Mouse (Mus musculus) stomach, embryonic 14.5 days (tissue): ENCODE data around the gene Zfp628. TPM values are rescaled to one million over a fixed set of nuclear protein-coding genes. Genes with fewer than 3 reads are reported as not detected.
A peak's percentile ranks its signal among the peaks of the same experiment; 100 is the strongest.
"Not testable (repeated sequence)": the region's sequence is repeated elsewhere in the genome, so short reads cannot be mapped to it uniquely, and the experiment has no call there.

Source experiments
- ATAC-seq: fragments of 200-750 bp; cut with Nextera tagmentation; 2 replicates; pipeline ENCODE4 v1.8.0; 2017; ENCODE audit warnings: low read depth, moderate TSS enrichment; ENCODE audit not compliant: insufficient number of reproducible peaks, insufficient read depth, low FRiP score
- H3K27ac ChIP-seq: fragments of 300-500 bp; sonication (generic); 2 replicates; pipeline ENCODE4 v1.5.1; 2014; ENCODE audit warnings: mild to moderate bottlenecking, low read length, moderate library complexity, mixed read lengths
- H3K27me3 ChIP-seq: fragments of 300-500 bp; sonication (generic); 2 replicates; pipeline ENCODE4 v1.6.1; 2014; ENCODE audit warnings: low read length, control low read depth, mixed read lengths; ENCODE audit not compliant: control insufficient read depth, insufficient read depth
- H3K36me3 ChIP-seq: fragments of 300-500 bp; sonication (generic); 2 replicates; pipeline ENCODE4 v1.6.1; 2014; ENCODE audit warnings: mild to moderate bottlenecking, control low read depth, low read length, moderate library complexity, mixed read lengths; ENCODE audit not compliant: control insufficient read depth, insufficient read depth
- H3K4me1 ChIP-seq: fragments of 300-500 bp; sonication (generic); 2 replicates; pipeline ENCODE4 v1.6.1; 2014; ENCODE audit warnings: low read length, control low read depth, mixed read lengths; ENCODE audit not compliant: control insufficient read depth, insufficient read depth
- H3K4me2 ChIP-seq: fragments of 300-500 bp; sonication (generic); replicated peaks from 2 replicates; pipeline ENCODE4 v1.6.1; 2014; ENCODE audit warnings: low read depth, low read length, control low read depth
- H3K4me3 ChIP-seq: fragments of 300-500 bp; sonication (generic); 2 replicates; pipeline ENCODE4 v1.5.1; 2014; ENCODE audit warnings: low read depth, low read length, control low read depth
- H3K9ac ChIP-seq: fragments of 300-500 bp; sonication (generic); replicated peaks from 2 replicates; pipeline ENCODE4 v1.6.1; 2014; ENCODE audit warnings: low read depth, mild to moderate bottlenecking, control low read depth, low read length, moderate library complexity, mixed read lengths
- H3K9me3 ChIP-seq: fragments of 300-500 bp; sonication (generic); 2 replicates; pipeline ENCODE4 v1.6.1; 2016; ENCODE audit warnings: low read depth, low read length, control low read depth; ENCODE audit not compliant: control insufficient read depth
- WGBS: fragments of 180-500 bp; shearing (Covaris S2); extraction: QIAGEN DNeasy Blood & Tissue Kit; methylation state at CpG from one replicate; pipeline ENCODE4 v1.1.7; 2014; 5-methylcytosine and 5-hydroxymethylcytosine counted together
- polyA plus RNA-seq: library from polyadenylated mRNA; unstranded; fragments of >200 nt; fragmentation: Nextera tagmentation; extraction: Ambion mirVana; gene quantifications from 2 replicates; pipeline ENCODE4 v1.2.1, GENCODE M21; 2014

Gene Zfp628
- polyA plus RNA-seq, result 4.3 and 4.5 TPM in 2 replicates

GRCm38 (mm10) chr7:4915007-4915665 lies at the start of gene Zfp628:
Zfp628 (plus strand) TSS chr7:4915217.
- peak within 1 kb of the TSS; percentile 93 for H3K27ac ChIP-seq
- peak within 1 kb of the TSS; percentile 72 for H3K9ac ChIP-seq
- H3K4me2 ChIP-seq, result peak within 1 kb of the TSS; percentile 54
- ATAC-seq, result peak; percentile 89
- H3K9me3 ChIP-seq, result no peaks in the 10 kb centered on the region
- peaks cover 15% of the 10 kb centered on the region; the same call in 1 of the 2 replicates for H3K36me3 ChIP-seq
- peaks cover 8% of the 10 kb centered on the region; the same call in 1 of the 2 replicates for H3K4me1 ChIP-seq
- H3K27me3 ChIP-seq, result no peaks in the 10 kb centered on the region
- peak within 1 kb of the TSS; percentile 56 for H3K4me3 ChIP-seq
- under 1% methylated on average over 54 of the region's 56 CpGs for WGBS

GRCm38 (mm10) chr7:4865579-4866493 lies 49.2 kb upstream of the Zfp628 start:
- Histone ChIP-seq H3K27ac (peak overlapping the region; percentile 57), H3K4me2 (peak overlapping the region; percentile 55), H3K4me1 (0 out of 2 replicates have a peak, but pooled peaks cover 4% of the 10 kb centered on the region), H3K4me3 (peak overlapping the region; percentile 55), H3K9ac (peak overlapping the region; percentile 71), H3K36me3 (no peaks in the 10 kb centered on the region), H3K27me3 (no peaks in the 10 kb centered on the region), H3K9me3 (no peaks in the 10 kb centered on the region)
- 6% methylated on average over 40 of the region's 40 CpGs for WGBS
- ATAC-seq, result peak; percentile 100

- peak overlapping the region; percentile 57; the same call in 1 of the 2 replicates for H3K27ac ChIP-seq
- H3K9me3 ChIP-seq, result no peaks in the 10 kb centered on the region
- H3K27me3 ChIP-seq, result no peaks in the 10 kb centered on the region
- H3K36me3 ChIP-seq, result no peaks in the 10 kb centered on the region
- peak overlapping the region; percentile 71 for H3K9ac ChIP-seq
- no peak for ATAC-seq
- H3K4me3 ChIP-seq, result peak overlapping the region; percentile 55
- 30% methylated on average over 10 of the region's 10 CpGs for WGBS
- H3K4me2 ChIP-seq, result peak overlapping the region; percentile 55
- 0 out of 2 replicates have a peak, but pooled peaks cover 4% of the 10 kb centered on the region for H3K4me1 ChIP-seq
Measured at GRCm38 (mm10) chr7:4866631-4867180, 48.3 kb upstream of the Zfp628 start.

GRCm38 (mm10) chr7:4870133-4870532 lies 44.9 kb upstream of the Zfp628 start, which contains the start of gene Isoc2b:
Isoc2b (minus strand) TSS chr7:4870258.
- H3K4me1 ChIP-seq, result 0 out of 2 replicates have a peak, but pooled peaks cover 4% of the 10 kb centered on the region
- no peaks in the 10 kb centered on the region for H3K27me3 ChIP-seq
- no peak for ATAC-seq
- H3K9ac ChIP-seq, result no peak within 1 kb of the TSS
- no peaks in the 10 kb centered on the region for H3K9me3 ChIP-seq
- H3K4me3 ChIP-seq, result no peak within 1 kb of the TSS
- H3K36me3 ChIP-seq, result no peaks in the 10 kb centered on the region
- 39% methylated on average over 6 of the region's 6 CpGs for WGBS
- H3K27ac ChIP-seq, result no peak within 1 kb of the TSS
- no peak within 1 kb of the TSS for H3K4me2 ChIP-seq

- Histone ChIP-seq H3K27me3 (no peaks in the 10 kb centered on the region), H3K27ac (peak within 1 kb of the TSS; percentile 2; the same call in 1 of the 2 replicates), H3K4me3 (peak within 1 kb of the TSS; percentile 51), H3K9me3 (no peaks in the 10 kb centered on the region), H3K36me3 (no peaks in the 10 kb centered on the region), H3K4me1 (peaks cover 6% of the 10 kb centered on the region; the same call in 1 of the 2 replicates), H3K4me2 (peak within 1 kb of the TSS; percentile 90), H3K9ac (peak within 1 kb of the TSS; percentile 42)
- ATAC-seq, result peak; percentile 100
- WGBS, result under 1% methylated on average over 22 of the region's 22 CpGs
Measured at GRCm38 (mm10) chr7:4876753-4877221, 38.2 kb upstream of the Zfp628 start, which contains the start of gene Isoc2a. Isoc2a (plus strand) TSS chr7:4877153.

- H3K4me3 ChIP-seq, result peak overlapping the region; percentile 51
- no peaks in the 10 kb centered on the region for H3K36me3 ChIP-seq
- WGBS, result 5% methylated on average over 11 of the region's 11 CpGs
- H3K27me3 ChIP-seq, result no peaks in the 10 kb centered on the region
- peak overlapping the region; percentile 42 for H3K9ac ChIP-seq
- H3K27ac ChIP-seq, result no peak overlapping the region; the same call in 1 of the 2 replicates
- H3K9me3 ChIP-seq, result no peaks in the 10 kb centered on the region
- peaks cover 6% of the 10 kb centered on the region; the same call in 1 of the 2 replicates for H3K4me1 ChIP-seq
- no peak for ATAC-seq
- peak overlapping the region; percentile 90 for H3K4me2 ChIP-seq
Measured at GRCm38 (mm10) chr7:4877226-4877625, 37.8 kb upstream of the Zfp628 start.

- Histone ChIP-seq H3K9ac (no peak overlapping the region), H3K4me2 (peak overlapping the region; percentile 90), H3K27me3 (no peaks in the 10 kb centered on the region), H3K36me3 (no peaks in the 10 kb centered on the region), H3K4me3 (no peak overlapping the region), H3K4me1 (peaks cover 6% of the 10 kb centered on the region; the same call in 1 of the 2 replicates), H3K27ac (no peak overlapping the region), H3K9me3 (no peaks in the 10 kb centered on the region)
- no peak for ATAC-seq
Measured at GRCm38 (mm10) chr7:4878186-4878585, 36.8 kb upstream of the Zfp628 start.

GRCm38 (mm10) chr7:4879036-4879435 lies 36.0 kb upstream of the Zfp628 start:
- not testable (repeated sequence) for H3K9me3 ChIP-seq, ATAC-seq, H3K4me1 ChIP-seq, H3K36me3 ChIP-seq, H3K4me3 ChIP-seq, H3K27ac ChIP-seq, H3K27me3 ChIP-seq, H3K9ac ChIP-seq, H3K4me2 ChIP-seq
- 79% methylated on average over 1 of the region's 1 CpGs for WGBS
